Mouse (Mus musculus) heart, adult 11 months (tissue): Measurements from ENCODE around the gene Plekha1.

Experiments used
- DNase-seq: peaks from one replicate; pipeline ENCODE4 v3.0.0; 2022

Gene Plekha1

GRCm38 (mm10) chr7:130865613-130866591 lies at the start of gene Plekha1:
Plekha1 (plus strand) TSS chr7:130865756.
- peak; percentile 100 for DNase-seq

- DNase-seq, result no peak
Measured at GRCm38 (mm10) chr7:130816243-130816642, 49.3 kb upstream of the Plekha1 start.

- no peak for DNase-seq
Measured at GRCm38 (mm10) chr7:130818813-130819212, 46.7 kb upstream of the Plekha1 start.

- no peak for DNase-seq
Measured at GRCm38 (mm10) chr7:130819624-130820023, 45.9 kb upstream of the Plekha1 start.

GRCm38 (mm10) chr7:130823992-130824391 lies 41.6 kb upstream of the Plekha1 start:
- DNase-seq, result no peak

GRCm38 (mm10) chr7:130826343-130826742 lies 39.2 kb upstream of the Plekha1 start:
- DNase-seq, result no peak

- no peak for DNase-seq
Measured at GRCm38 (mm10) chr7:130827431-130827830, 38.1 kb upstream of the Plekha1 start.

- peak; percentile 85 for DNase-seq
Measured at GRCm38 (mm10) chr7:130827844-130828403, 37.6 kb upstream of the Plekha1 start.

GRCm38 (mm10) chr7:130828475-130828874 lies 37.1 kb upstream of the Plekha1 start:
- no peak for DNase-seq

GRCm38 (mm10) chr7:130831586-130831985 lies 34.0 kb upstream of the Plekha1 start:
- no peak for DNase-seq

- DNase-seq, result no peak
Measured at GRCm38 (mm10) chr7:130834299-130834698, 31.3 kb upstream of the Plekha1 start.

- DNase-seq, result peak; percentile 86
Measured at GRCm38 (mm10) chr7:130834958-130835861, 30.3 kb upstream of the Plekha1 start.

GRCm38 (mm10) chr7:130836066-130836465 lies 29.5 kb upstream of the Plekha1 start:
- no peak for DNase-seq

GRCm38 (mm10) chr7:130837941-130838657 lies 27.5 kb upstream of the Plekha1 start:
- DNase-seq, result no peak

GRCm38 (mm10) chr7:130838658-130839025 lies 26.9 kb upstream of the Plekha1 start:
- no peak for DNase-seq

GRCm38 (mm10) chr7:130839380-130840100 lies 26.0 kb upstream of the Plekha1 start:
- no peak for DNase-seq

- peak; percentile 85 for DNase-seq
Measured at GRCm38 (mm10) chr7:130847164-130847718, 18.3 kb upstream of the Plekha1 start.

- DNase-seq, result no peak
Measured at GRCm38 (mm10) chr7:130854684-130855292, 10.8 kb upstream of the Plekha1 start.

GRCm38 (mm10) chr7:130855681-130856080 lies 9.9 kb upstream of the Plekha1 start:
- DNase-seq, result peak; percentile 96

GRCm38 (mm10) chr7:130857973-130858372 lies 7.6 kb upstream of the Plekha1 start:
- DNase-seq, result peak; percentile 59

GRCm38 (mm10) chr7:130859926-130860325 lies 5.6 kb upstream of the Plekha1 start:
- no peak for DNase-seq
